Mouse (Mus musculus) kidney, adult 8-10 months (tissue): Measurements from ENCODE around the gene Tubg1.
A peak's percentile ranks its signal among the peaks of the same experiment; 100 is the strongest.

ENCODE experiments used
- DNase-seq, 2 experiments: peaks; one replicate each; pipeline ENCODE4 v3.0.0; 2022

The Tubg1 gene

DNA sequence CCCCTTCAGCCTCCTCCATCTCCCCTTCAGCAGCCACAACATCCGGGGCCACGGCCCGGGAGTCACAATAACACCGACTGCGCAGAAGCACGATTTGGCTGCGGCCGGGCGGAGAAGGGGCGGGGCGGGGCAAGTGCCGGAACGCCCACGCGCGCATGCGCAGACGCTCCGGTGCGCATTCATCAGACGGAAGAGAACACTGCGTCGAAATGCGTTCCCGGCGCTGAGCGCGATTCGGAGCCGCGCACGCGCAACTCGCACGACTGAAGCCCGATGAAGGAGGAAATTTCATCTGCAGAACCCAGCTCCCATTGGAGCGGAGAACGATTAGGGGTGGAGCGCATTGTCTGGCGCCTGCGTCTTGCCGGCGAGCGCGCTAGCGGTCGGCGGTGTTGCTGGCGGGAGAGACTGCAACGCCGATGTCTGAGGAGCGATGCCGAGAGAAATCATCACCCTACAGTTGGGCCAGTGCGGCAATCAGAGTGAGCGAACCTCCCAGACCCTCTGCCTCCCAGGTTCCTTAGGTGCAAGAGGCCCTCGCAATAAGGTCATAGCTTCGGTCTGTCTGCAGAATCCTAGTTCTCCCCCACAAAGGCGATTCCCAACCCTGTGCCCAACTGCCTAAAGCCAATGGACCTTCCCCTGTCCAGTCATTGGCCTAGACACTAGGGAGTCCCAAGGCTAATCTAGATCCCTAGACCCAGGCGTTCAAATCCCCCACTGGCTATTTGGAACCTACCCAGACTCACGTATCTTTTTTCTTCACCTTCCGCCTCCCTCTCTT, at the start of gene Tubg1, which contains the start of gene Retreg3:
TSS of gene Tubg1 (plus strand) at position 178 of the 784 bp plus-strand sequence.
TSS of gene Retreg3 (minus strand) at position 133 of the 784 bp plus-strand sequence.
- DNase-seq: peak; percentile 98 to 99

DNA sequence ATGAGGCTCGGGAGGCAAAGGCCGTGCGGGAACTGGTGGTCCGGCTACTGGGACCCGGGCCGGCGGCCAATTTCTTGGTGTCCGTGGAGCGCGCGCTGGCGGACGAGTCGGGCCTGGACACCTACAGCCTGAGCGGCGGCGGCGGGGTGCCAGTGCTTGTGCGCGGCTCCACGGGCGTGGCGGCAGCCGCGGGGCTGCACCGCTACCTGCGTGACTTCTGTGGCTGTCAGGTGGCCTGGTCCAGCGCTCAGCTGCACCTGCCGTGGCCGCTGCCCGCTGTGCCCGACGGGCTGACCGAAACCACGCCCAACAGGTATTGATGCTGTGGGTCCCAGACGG, 49.6 kb upstream of the Tubg1 start:
- no peak for DNase-seq

DNA sequence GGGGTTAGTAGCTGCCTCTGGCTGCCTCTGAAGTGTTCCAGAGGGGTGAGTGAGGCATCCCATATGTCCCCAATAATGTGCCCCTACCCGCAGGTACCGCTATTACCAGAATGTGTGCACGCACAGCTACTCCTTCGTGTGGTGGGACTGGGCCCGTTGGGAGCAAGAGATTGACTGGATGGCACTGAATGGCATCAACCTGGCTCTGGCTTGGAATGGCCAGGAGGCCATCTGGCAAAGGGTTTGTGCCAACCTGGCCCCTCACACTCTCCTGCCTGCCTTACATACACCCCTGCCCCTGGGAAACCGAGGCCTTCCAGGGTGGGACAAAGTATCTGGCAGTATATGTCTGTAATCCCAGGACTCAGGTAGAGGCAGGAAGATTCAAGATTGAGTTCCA, 48.8 kb upstream of the Tubg1 start:
- no peak for DNase-seq

DNA sequence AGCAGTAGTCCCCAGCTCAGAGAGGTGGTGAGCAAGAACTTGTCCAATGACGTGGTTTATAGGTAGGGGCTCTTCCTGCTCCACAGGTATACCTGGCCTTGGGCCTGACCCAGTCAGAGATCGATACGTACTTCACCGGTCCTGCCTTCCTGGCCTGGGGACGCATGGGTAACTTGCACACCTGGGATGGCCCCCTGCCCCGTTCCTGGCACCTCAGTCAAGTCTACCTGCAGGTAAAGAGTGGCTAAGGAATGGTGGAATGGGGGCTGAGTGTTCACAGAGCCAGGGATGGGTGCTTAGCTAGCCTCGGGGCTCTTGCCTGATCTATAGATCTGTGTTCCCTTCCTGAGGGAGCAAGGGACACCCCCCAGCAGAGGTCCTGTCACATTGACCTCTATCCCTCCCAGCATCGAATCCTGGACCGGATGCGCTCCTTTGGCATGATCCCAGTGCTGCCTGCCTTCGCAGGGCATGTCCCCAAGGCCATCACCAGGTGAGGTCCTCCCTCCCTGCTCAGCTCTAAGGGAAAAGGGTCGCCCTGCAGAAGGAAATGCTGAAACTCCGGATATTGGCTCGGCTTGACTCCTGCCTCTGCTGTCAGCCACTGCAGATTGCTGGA, 47.8 kb upstream of the Tubg1 start:
- no peak for DNase-seq

DNA sequence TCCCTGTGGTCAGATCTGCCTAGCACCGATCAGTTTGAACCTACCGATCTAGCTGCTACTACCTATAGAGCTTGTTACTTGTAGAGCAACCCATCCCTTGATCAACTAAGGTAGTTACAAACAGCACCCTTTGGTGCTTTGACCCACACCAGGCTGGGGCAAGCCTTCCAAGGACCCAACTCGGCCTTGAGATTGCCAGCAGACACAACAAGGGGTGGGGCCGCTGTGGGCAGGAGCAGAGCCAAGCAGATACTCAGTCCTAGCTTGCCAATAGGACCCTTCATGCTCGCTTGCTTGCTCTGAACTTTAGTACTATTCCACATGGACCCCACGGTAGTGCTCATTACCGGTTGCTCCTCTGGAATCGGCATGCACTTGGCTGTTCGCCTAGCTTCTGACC, 41.6 kb upstream of the Tubg1 start, which contains the start of gene Hsd17b1:
TSS of gene Hsd17b1 (plus strand) at position 291 of the 400 bp plus-strand sequence.
- no peak for DNase-seq

DNA sequence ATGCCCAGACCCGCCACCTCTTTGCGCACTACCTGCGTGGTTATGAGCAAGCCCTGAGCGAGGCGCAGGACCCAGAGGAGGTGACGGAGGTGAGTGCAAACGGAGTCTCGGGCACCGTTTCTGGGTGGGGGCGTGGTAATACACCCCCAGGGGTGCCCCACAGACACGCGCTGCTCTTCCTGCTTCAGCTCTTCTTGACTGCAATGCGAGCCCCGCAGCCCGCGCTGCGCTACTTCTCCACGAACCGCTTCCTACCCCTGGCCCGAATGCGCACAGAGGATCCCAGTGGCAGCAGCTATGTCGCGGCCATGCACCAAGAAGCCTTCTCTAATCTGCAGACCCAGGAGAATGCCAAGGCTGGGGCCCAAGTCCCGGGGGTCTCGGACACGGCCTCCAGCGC, 40.0 kb upstream of the Tubg1 start:
- DNase-seq: no peak

DNA sequence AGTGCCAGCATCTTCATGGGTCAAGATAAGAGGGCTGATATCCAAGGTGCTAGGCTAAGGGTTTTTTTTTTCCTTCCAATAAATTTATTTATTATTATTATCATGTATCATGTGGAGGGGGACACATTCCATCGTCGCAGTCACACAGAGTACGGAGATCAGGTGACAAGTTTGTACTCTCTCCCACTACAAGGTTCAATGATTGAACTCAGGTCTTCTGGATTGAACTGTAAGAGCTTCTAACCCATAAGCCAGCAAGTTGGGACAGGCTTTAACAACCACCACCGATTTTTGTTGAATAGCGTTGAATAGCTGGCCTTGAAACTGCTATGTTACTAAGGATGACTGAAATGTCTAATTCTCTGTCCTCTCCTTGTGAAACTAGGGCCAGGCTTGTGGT, 39.3 kb upstream of the Tubg1 start:
- DNase-seq: no peak

DNA sequence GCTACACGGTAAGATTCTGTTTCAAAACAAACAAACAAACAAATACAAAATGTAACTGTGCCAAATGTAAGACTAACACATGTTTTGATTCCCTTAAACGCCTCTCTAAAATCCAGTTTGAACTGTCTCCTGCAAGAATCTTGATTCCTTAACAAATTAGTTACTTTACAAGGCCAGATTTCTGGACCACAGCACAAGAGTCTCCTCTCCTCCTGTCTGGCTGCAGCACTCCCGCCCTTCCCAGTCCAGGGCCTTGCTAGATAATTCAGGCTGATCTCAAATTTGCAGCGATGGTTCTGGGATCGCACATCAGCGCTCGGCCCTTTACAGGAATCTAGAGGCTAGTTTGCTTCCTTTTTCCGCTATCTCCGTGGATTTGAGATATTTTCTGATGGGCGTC, 38.1 kb upstream of the Tubg1 start:
- DNase-seq: no peak

DNA sequence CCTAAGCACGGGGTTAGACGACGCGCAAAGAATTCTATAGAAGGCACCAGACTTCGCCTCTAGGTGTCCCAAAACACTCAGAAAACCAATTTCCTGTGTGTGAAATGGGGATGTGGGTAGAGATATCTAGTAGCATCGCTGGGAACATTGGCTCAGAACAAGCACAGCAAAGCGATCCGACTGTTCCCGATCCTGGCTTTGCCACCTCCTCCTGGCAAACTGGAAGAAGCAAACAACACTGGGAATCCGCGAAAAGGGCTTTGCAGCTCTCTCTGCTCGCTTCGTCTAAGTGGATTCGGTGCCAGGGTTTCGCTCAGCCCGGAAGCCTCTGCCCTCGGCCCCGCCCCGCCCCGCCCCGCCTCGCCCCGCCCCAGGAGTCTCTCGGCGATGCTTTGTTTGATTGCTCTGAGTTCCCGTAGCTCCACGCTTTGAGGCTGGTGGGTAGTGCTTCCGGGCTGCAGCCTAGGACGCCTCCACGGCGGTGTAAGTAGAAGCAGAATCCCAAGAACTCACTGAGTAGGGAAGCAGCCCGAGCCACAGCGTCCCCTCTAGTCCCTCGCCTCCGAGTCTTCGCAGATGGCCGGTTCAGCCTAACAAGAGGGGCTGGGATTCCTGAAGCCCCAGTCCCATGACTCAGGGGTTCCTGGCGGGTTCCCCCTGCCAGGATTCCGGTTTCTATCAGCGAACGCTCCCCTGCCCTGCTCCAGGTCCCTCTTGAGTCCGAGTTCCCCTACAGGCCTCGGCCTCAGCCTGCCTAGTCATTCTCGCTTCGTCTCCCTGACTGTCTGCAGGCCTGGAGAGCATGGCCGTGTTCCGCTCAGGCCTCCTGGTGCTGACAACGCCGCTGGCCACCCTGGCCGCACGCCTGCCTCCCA, 37.3 kb upstream of the Tubg1 start, which contains the start of gene Coasy:
TSS of gene Coasy (plus strand) at position 358 of the 875 bp plus-strand sequence.
- peak; percentile 85 to 88 for DNase-seq

DNA sequence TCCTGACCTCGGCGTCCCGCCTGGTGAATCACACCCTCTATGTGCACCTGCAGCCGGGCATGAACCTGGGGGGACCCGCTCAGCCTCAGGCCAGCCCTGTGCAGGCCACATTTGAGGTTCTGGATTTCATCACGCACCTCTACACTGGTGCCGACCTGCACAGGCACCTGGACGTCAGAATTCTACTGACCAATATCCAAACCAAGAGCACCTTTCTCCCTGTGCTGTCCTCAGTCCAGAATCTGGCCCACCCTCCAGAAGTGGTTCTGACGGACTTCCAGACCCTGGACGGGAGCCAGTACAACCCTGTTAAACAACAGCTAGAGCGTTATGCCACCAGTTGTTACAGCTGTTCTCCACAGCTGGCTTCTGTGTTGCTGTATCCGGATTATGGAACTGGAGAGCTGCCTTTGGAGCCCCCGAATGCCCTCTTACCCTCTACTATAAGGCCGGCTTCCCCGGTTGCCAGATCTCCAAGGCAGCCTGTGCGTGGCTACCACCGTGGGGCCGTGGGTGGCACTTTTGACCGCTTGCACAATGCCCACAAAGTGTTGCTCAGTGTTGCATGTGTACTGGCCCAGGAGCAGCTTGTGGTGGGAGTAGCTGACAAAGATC, 36.5 kb upstream of the Tubg1 start:
- DNase-seq: peak; percentile 70 to 81

DNA sequence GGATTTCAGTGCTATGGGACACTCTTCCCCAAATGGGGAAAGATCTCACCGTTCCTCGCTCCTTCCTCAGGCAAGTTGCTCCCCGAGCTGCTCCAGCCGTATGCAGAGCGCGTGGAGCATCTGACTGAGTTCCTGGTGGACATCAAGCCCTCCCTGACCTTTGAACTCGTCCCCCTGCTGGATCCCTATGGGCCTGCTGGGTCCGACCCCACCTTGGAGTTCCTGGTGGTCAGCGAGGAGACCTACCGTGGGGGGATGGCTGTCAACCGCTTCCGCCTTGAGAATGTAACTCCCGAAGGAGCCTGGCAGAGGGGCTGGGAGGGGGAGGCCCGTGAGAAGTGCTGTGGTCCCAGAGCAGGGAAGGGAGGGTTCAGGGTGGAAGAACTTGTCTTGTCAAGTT, 35.5 kb upstream of the Tubg1 start:
- no peak for DNase-seq

DNA sequence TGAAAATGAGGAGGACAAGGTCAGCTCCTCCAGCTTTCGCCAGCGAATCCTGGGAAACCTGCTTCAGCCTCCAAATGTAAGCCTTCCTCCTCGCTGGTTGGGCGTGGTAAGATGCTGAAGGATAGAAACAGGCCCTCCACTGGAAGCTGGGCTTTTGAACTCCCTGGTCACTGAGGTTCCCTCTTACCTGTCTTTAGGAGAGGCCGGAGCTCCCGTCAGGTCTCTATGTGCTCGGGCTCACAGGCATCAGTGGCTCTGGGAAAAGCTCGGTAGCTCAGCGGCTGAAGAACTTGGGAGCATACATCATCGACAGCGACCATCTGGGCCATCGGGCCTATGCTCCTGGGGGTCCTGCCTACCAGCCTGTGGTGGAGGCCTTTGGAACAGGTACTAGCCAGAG, 34.9 kb upstream of the Tubg1 start:
- no peak for DNase-seq

DNA sequence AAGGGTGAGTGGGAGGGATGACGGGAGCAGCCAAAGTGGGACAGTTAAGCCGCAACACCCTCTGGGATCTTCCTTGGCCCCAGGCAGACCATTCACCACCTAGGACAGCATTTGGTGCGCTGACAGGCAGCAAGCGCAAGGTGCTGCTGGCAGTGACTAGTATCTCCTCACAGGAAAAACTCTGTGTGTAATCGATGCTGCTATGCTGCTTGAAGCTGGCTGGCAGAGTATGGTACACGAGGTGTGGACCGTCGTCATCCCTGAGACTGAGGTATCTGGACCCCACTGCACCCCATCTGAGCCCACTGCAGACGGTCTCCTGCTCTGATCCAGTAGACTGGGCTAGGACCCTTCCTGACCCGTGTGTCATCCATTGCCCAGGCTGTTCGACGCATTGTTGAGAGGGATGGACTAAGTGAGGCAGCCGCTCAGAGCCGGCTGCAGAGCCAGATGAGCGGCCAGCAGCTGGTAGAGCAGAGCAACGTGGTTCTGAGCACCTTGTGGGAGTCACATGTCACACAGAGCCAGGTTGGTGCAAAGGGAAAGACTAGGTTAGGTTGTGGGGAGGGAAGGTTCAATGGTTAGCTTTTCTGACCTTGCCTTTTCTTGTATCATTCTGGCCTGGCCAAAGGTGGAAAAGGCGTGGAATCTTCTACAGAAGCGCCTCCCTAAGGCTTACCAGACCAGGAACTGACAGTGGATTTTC, 34.0 kb upstream of the Tubg1 start:
- peak; percentile 56 to 64 for DNase-seq

DNA sequence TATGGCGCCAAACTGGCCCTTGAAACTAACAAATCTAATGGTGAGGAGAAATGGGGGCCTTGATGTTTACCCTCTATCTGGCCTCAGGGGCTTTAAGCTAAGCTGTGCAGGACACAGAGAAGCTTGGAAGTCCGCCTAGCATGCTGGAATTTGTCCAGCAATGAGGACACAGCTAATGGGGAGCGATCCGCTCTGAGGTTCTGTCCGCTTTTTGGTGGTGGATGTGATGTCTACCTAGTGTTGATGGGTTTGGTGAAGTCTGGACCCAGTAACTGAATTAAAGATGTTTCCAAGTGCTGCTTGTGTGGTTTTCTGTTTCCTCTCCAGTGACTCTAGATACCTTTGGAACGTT, 33.4 kb upstream of the Tubg1 start:
- DNase-seq: no peak

DNA sequence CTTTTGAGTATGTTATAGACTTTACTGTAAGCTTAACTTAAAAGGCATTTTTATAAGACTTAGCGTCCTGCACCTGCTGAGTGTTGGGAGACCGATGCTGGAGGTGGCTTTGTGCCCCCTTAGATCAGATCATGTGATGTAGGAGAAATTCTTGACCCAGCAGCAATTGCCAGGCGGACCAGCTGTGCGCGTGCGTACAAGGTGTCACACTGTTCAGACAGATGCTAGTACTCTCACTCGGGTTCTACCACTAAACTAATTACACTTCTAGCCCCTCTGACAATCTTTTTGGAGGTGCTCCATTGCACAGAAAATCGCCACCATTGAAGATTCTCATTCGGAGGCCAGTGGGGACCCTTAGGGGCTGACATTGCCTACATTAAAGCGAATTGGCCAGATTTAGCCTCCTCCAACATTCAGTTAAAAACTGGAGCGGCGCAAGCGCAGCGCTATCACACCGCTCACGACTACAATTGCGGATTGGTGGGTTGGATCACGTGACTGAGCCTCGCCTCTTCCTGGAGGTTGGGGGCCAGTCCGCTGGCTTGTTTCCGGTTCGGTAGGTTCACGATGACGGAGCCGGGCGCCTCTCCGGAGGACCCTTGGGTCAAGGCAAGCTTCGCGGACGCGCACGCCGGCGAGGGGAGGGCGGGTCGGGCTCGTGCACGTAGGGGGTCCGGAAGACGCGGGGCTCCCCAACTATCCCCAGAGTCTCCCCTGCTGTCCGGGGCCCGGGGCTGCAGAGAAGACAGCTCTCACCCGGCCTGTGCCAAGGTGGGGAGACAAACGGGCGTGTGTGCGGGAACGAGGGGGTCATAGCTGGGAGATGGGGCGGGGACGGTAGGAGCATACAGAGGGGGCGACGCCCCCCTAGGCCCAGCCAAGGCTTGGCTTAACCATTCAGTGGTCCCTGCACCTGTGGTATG, 32.7 kb upstream of the Tubg1 start, which contains the start of gene Mlx:
TSS of gene Mlx (plus strand) at position 522 of the 926 bp plus-strand sequence.
- peak; percentile 92 to 93 for DNase-seq

DNA sequence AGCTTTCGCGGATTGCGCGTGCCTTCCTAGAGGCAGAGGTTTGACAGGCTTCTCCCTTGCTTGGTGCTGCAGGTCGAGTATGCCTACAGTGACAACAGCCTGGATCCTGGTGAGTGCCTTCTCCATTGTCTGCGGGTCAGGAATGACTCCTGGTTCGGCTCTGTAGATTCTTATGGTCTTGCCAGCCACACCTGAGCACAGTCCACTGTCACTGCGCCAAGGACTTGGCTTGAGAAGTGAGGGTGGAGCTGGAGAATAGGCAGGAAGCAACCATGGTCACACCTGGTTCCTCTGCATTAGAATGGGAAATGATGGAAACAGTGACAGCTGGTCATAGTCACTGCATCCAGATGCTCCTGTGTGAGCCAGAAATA, 32.1 kb upstream of the Tubg1 start:
- DNase-seq: peak; percentile 60 to 61

DNA sequence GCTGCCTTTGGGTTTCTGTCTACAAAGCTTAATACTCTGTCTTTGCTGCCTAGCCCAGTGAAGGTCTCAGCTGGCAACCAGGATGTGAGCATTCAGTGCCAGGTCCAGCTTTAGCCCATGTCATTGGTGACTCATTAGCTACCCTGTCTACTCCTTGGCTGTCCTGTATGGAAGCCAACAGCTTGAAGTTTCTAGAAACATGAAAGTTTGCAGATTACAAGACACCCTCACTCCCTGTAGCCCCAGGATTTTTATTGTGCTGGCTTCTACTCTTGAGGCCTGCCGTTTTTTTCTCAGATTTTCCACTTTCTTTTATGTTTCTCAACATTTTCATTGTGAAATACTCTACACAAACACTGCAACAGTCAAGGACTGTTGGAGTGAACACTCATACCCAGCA, 29.8 kb upstream of the Tubg1 start:
- DNase-seq: no peak

DNA sequence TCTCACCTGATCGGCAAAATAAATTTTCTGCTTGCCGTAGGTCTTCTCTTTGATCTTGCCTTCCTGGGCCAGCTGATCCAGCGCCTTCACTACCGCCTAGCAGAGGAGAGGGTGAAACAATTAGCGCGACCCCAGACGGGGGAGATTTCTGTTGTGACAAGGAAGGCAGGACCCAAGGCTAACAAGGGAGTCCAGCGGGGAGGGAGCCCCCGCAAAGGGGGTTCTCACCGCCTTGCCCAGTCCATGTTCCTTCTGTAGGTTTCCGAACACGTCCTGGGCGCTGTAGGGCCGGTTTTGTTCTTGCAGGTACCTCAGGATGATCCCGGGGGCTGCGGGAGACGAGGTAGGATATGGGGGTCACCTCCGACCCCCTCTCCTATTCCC, 24.8 kb upstream of the Tubg1 start:
- no peak for DNase-seq

DNA sequence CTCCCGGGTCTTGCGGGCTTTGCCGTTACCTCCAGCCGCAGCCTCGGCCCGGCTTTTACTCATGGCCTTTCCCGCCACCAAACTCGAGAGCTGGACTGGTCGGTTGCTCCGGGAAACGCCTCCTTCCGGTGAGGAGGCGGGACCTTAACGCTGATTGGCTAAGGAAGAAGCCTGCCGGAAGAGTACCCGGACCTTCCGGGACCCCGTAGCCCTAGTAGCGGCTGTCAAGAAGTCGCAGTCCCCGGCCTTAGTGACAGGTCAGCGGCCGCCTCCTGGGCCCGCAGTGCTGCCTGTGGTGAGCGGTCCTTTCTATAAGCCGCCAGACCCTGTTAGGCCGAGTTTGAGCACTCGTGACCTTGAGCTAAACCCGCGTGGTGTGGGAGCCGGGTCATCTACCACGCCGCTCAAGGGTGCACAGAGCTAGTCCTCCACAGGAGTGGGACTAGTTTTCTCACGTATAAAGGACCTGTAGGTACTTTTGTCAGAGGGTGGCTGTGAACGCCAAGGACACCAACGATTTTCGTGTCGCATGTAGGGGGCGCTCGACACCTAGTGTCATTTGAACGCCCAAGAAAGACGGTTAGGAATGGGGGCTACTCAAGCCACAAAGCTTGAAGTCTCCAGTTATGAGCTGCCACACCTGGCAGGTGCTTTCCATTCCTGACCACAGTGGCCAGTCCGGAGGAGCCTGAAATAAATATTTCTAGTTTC, 24.3 kb upstream of the Tubg1 start, which contains the start of gene Psmc3ip:
TSS of gene Psmc3ip (minus strand) at position 123 of the 711 bp plus-strand sequence.
- peak; percentile 96 to 97 for DNase-seq

DNA sequence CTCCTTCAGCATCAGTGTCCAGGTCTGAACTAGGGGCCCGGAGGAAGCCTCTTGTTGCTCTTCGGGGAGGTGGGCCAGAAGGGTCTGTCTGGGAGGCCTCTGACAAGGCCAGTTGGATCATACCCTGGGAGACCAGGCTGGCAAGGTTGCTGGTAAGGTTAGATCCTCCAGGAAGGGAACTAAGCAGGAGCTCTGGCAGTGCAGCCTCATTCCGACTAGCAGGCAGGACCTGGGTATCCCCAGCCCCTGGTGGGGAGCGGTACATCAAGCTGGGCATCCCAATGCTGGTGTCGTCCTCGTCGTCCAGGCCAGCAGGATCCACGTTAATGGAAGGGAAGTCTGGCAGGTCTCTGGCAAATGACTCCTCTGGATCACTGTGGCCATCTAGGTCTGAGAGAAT, 21.5 kb upstream of the Tubg1 start:
- DNase-seq: no peak
